Mouse (Mus musculus) retina, embryonic 14.5 days (tissue): ENCODE measurements around the gene Zbtb32.
A peak's percentile ranks its signal among the peaks of the same experiment; 100 is the strongest.

ENCODE experiments used
- DNase-seq: peaks from one replicate; pipeline ENCODE4 v3.0.0-alpha.2; 2015; ENCODE audit warnings: low spot score

The Zbtb32 gene

DNA sequence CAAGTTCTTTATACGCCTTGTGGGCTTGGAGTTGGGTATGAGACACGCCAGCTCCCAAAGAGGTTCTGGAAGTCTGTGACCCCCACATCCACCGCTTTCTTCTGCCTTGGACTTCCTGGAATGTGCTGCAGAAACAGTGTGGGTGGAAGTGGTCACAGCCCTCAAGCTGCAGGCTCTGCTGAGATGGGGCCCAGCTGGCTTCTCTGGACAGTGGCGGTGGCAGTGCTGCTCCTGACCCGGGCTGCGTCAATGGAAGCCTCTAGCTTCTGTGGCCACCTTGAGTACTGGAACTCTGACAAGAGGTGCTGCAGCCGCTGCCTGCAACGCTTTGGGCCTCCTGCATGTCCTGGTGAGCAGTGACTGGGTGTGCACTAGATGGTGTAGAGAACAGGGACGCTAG is 32.7 kb downstream of the Zbtb32 start:
- DNase-seq = no peak

GRCm38 (mm10) chr7:30564970-30565571 is 33.6 kb downstream of the Zbtb32 start, which contains the start of gene Igflr1:
Igflr1 (plus strand) TSS chr7:30565427.
- DNase-seq = no peak

DNA sequence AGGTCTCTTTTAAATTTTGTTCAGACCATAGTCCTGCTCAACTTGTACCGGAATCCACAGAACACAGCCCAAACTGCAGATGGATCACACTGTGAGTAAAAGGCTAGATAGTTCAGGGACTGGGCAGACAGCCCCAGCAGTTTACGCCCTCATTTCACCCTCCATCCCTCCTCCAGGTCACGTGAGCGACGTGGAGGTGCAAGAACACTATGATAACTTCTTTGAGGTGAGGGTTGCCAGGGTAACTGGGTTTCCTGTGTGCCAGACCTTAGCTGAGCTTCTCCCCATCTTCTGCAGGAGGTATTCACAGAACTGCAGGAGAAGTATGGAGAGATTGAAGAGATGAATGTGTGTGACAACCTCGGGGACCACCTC is 34.8 kb downstream of the Zbtb32 start:
- DNase-seq = no peak

DNA sequence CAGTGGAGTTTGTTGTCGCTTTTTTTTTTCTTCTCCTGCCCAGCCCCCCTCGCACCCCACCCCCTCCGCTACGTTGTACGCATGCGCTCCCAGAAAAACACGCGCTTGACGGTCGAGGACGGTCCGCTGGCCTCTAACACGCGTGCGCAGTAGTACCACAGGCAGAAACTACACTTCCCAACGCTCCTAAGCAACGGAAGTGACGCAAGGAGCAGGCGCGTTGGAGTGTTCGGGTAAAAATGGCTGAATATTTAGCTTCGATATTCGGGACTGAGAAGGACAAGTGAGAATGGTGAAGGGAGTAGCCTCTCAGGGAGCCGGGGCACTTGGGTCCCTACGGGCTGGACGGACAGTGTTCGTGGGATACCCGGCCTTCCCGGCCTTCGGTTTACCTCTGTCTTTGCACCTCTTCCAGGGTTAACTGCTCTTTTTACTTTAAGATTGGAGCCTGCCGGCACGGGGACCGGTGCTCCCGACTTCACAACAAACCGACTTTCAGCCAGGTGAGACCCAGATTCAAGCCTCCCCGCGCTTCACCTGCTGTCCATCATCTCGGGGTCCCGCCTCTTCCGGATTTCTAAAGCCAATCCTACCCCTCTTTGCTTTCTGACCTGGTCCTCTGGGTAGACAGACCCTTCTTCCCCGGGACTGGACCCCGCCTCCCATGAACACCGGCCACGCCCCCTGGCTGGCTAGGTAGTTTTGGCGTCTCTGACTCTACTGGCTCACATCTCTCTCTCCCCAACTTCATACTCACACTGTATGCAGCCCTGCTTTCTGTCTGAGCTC is 35.4 kb downstream of the Zbtb32 start, which contains the start of the genes U2af1l4, Gm49396 and Psenen:
TSS of gene U2af1l4 (plus strand) at position 185 of the 789 bp plus-strand sequence.
TSS of gene Gm49396 (plus strand) at position 228 of the 789 bp plus-strand sequence.
TSS of gene Psenen (minus strand) at position 511 of the 789 bp plus-strand sequence.
- DNase-seq = peak; percentile 99

DNA sequence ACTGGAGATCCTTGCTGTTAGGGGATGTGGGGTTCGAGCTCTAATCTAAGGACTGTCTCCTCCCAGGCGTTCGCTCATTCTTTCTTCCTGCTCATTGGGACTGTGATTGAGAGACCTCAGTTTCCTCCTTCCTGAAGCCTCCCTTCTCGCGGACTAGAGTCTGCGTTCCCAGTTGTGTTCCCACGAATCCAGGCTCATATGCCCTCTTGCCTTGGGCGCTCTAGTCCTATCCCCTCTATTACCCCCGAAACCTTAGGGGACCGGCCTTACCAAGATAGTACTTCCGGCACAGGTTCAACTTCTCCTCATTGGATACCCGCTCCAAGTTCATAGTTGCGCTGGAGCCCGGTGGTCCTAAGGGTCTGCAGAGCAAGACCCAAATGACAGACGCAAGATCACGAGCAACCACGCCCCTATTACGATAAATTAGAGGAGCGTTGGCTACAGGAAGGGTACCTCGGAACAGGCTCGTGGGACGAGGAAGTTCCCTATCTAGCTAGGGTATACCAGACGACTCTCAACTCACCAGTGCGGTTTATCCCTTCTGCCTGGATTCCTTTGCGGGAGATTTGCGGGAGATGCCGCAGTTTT is 36.1 kb downstream of the Zbtb32 start:
- no peak for DNase-seq

DNA sequence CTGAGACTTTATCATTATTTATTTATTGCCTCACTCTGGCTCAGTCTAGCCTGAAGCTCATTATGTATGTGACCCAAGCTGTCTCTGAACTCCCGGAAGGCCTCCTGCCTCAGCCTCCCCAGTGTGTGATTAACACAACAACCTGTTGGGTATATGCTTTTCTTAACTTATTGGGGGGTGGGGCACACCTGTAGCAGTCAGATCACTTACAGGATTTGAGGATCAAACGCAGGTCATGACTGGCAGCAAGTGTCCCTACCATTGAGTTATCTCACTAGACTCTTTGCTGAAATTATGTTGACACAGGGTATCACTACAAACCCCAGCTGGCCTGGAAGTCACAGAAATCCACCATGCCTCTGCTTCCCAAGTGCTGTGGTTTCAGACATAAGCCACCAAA is 38.4 kb downstream of the Zbtb32 start:
- DNase-seq = peak; percentile 13

GRCm38 (mm10) chr7:30559443-30559954 is 39.2 kb downstream of the Zbtb32 start, which contains the start of gene Lin37:
Lin37 (minus strand) TSS chr7:30559838.
- peak; percentile 97 for DNase-seq

DNA sequence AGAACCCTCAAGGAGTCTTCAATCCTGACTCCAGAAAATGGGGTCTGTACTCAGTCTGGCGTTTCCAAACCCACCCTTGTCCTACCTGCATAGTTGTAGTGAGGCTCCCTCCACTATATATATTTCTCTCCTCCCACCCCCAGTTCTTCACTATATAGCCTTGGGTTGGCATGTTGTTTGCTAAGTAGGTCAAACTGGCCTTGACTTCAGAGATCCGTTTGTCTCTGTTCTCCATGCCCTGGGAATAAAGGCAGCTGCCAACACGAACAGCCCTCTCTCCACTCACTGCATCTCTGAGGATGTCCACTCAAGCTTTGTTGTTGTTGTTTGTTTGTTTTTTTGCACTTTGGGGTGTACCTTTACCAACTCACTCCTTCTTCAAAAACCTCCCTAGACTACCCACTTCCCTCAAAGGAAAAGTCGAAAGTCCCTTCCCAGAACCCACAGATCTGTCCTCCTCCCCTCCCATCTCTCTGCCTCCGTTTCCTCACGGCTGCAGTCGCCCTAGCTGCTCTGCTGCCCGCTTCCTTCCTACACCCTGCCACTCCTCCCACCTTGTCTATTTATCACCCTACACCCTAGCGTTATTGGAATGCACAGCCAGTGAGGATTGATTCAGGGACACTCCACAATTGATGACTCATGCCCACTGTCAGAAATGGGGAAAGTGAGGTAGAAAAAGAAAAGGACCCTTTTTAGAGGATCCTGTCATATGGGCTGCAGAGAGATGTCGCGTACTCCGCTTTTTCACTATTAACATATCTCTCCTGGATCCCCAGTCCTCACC is 39.9 kb downstream of the Zbtb32 start:
- DNase-seq = no peak

DNA sequence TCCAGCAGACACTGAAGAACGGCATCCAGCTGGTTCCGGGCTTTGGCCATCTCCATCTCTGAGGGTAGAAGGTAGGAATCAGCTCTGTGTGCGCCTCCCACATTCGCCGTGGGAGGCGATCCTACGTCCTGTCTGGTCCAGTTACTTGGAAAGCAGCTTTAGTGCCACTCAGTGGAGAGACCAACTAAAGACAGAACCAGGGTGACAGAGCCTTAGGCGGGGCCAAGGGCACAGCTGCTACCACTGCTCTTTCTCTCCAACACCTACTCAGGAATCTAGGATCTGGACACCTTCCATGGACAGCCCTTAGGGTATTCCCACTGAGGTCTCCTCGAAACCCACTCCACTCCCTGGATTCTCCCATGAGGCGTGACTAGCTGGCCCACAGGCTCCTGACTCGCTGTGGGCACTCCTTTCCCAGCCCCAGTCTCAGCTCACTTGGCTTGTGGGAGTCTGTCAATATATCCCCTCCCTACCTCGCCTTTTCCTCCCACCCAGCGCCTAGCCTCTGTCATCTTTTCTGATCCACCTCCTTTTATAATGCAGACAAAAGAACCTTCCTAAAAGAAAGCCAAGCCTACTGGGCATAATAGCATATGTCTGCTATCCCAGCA is 40.7 kb downstream of the Zbtb32 start:
- no peak for DNase-seq

DNA sequence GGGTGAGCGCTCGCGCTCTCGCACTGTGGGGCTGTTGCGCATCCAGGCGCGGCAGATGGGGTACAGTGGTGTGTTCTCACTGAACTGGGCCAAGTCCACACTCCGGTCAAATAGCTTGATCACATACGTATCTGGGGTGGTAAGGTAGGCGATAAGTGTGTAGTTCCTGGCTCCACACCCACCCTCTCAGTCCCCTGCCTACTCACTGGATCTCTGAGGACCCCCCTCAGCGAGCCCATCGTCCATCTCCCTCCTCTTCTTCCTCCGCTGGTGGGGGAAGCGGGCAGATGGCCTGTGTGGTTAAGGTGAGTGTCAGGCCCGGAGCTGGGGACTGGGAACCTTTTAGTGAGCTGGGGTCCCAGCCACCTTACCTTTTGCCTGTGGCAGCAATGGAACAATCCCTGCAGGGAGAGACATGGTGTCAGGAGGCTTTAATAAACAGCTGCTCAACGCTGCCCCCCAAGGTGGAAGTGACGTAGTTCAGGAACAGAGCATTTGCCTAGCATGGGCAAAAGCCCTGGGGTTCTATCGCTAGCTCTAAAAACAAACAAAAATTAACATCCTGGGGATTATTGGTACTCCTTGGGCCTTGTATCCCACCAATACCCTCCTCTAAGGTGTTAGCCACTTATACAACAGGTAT is 41.7 kb downstream of the Zbtb32 start:
- DNase-seq = peak; percentile 43

DNA sequence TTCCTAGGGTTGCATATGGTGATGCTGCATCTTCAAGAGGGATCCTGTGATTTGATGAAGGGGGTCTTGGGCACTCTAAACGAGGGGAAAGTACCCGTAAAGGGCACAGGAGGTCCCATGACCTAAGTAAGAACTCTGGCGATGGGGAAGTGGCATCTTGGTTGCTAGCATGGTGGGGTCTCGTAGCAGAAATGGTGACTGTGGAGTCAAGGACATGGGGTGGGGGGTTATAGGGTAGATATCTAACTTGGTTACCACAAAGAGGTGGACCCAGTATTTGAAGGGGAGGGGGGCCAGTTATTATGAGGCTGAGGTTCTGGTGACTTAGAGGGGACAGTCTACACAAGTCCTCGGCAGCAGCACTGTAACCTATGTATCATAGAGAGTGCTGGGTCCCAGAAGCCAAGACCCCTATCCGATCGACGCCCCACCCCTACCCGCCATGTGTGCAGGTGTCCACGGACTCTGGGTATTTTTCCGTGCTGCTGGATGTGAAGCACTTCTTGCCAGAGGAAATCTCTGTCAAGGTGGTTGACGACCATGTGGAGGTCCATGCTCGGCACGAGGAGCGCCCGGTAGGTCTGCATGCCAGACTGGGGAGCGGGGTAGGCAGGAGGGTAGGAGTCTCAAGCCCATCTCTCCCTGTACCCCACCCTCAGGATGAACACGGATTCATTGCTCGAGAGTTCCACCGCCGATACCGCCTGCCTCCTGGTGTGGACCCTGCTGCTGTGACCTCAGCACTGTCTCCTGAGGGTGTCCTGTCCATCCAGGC is 44.7 kb downstream of the Zbtb32 start:
- no peak for DNase-seq

DNA sequence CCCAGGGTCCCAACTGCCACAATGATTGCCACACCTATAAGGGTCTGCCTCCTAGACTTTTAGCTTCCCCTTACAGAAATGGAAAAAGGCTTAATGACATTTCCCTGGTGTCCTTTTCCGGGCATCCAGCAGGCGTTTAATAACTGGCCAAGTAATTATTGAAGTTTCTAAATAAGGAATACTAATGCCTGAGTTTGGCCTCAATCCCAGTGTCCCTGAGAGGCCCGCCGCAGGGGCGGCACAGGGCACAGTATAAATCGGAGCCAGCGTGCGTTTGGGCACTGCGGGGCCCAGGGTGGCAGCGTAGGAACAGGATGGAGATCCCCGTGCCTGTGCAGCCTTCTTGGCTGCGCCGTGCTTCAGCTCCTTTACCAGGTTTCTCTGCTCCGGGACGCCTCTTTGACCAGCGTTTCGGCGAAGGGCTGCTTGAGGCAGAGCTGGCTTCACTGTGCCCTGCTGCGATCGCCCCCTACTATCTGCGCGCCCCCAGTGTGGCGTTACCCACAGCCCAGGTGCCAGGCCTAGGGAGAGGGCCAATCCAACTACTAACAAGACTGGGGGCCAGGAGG is 45.6 kb downstream of the Zbtb32 start:
- peak; percentile 20 for DNase-seq

DNA sequence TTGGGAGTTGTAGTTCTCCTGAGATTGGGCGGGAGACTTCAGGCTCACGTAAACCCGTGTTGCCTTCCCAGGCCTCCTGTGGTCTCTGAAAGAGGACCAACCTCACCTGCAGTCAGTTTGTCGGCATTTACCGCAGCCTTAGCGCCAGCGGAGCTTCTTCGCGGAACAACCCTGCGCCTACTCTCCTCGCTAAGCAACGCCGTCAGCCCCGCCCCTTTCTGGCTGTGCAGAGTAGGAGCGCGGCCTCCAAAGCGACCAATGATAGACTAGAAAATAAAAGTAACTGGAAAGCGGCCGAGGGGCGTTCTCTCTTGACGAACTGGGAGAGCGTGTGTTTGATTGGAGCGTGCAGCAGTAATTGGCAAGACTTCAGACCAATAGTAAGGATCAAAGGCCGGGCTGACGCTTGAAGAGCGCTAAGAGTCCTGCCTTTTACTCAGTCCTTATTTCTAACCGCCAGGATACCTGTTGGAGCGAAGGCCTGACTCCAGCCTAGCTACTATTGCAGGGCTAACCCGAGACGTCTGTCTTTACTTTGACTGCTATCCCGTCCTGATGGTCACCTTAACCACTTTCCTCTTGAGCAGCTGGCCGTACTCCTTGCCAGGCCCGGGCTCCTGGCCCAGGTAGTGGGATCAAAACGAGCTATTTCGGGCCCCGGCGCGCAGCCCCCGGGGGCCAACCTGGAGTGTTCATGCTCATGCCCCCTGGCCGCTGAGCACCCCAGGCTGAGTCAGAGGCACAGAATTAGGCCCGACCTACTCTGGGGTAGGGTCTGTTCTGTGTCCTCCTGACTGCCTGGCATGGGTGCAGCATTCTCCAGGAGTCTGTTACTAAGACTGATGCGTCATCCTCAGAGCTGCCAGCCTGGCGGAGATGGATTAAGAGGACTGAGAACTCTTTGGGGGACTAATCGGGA is 46.3 kb downstream of the Zbtb32 start, which contains the start of the genes Hspb6 and Proser3:
TSS of gene Hspb6 (plus strand) at position 77 of the 919 bp plus-strand sequence.
TSS of gene Proser3 (minus strand) at position 198 of the 919 bp plus-strand sequence.
- DNase-seq = peak; percentile 99

- DNase-seq = peak; percentile 82
These were observed 47.1 kb downstream of the Zbtb32 start for GRCm38 (mm10) chr7:30551445-30552101.

- no peak for DNase-seq
These were observed 48.1 kb downstream of the Zbtb32 start for GRCm38 (mm10) chr7:30550603-30551002.

GRCm38 (mm10) chr7:30549880-30550279 is 48.8 kb downstream of the Zbtb32 start:
- no peak for DNase-seq

GRCm38 (mm10) chr7:30544327-30544726 is 54.4 kb downstream of the Zbtb32 start:
- no peak for DNase-seq

DNA sequence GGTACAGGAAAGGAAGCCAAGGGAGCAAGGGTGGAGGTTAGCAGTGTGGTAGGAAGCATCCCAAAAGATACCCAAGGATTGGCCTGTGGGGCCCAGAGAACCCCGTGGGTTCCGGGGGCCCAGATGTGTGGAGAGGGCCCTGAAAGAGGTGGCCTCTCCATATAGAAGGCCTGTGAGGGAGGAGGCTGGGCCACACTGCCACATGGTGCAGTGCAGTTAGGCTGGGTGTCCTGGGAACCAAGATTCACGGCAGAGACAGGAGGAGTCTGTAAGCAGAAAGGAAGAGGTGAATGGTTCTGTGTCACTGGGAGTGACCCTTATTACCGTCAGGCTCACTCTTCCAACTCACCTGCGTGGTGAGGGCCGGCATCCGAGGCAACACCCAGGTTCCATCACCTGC is 58.1 kb downstream of the Zbtb32 start:
- no peak for DNase-seq
